ENCODE assay signal across 17 mouse cellular contexts in the genomic region with DNA sequence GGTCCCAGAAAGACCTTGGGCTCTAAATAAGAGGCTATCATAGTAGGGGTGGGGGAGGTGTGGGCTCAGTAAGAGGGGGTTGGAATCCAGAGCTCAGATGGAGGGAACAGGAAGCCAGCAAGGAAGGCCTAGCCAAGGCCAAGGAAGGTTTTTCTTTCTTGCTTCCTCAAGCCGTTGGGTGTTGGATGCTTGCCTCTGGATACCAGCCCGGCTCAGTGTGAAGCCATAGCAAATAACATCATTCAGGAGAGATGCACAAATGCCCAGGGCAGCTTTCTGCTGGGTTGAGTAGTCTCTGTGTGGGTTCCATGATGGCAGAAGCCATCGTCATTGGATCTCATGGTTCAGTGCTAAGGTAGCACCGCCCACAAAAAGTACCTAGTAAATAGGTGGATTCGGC.
A peak's percentile ranks its signal among the peaks of the same experiment; 100 is the strongest.
DNase-seq lines count a peak whose midpoint lies in the region; TF ChIP-seq lines count a peak whose summit lies in the region.
"Had no signal": no experiment of that assay in that cellular context is flagged by ENCODE, and none has a peak within 500 bp of the region (broad histone marks: within the 10 kb centered on the region; RNA-seq: fewer than 3 reads in every experiment).

No protein-coding gene starts in this region.

- no peaks in the 10 kb centered on the region; the same call in 1 of the 2 replicates for H3K4me1 ChIP-seq in cerebellum, adult 2 months (ENCODE audit: control insufficient read depth, insufficient read depth, low read length)

- H3K27ac ChIP-seq in cerebellum, adult 2 months (ENCODE audit: insufficient read depth, low read length) = no peak overlapping the region

- H3K4me3 ChIP-seq in cerebellum, adult 2 months (replicated peaks; ENCODE audit: insufficient read depth, low read depth, low read length) = no peak overlapping the region

- no peak for TF ChIP-seq CTCF in cerebellum, adult 2 months (IDR thresholded peaks at IDR 0.05; ENCODE audit: borderline replicate concordance, insufficient read depth, low read depth, low read length)

- DNase-seq in cerebellum, postnatal 10 days = peak; percentile 72 to 79
- DNase-seq in cerebellum, adult 2 months = no peak
- peak; percentile 60 to 64 for DNase-seq in cerebellum, postnatal 14 days
- DNase-seq in cerebellum, adult 11-12 months = no peak
- DNase-seq in left cerebral cortex, postnatal 4 days = peak; percentile 60
- DNase-seq in left cerebral cortex, adult 8-10 months (ENCODE audit: low spot score in 2 of 2) = no peak
- DNase-seq: adrenal gland, adult 2 months; adrenal gland, adult 8-10 months; adrenal gland, postnatal 10 days; adrenal gland, postnatal 14 days; adrenal gland, postnatal 25 days; adrenal gland, postnatal 36 days; B cell, adult 2 months; cerebellum, adult 11 months; cerebellum, adult 18-20 months; cerebellum, adult 8-10 months had no signal

- TF ChIP-seq POLR2A in cerebellum, adult 2 months (IDR thresholded peaks at IDR 0.05; ENCODE audit: borderline replicate concordance, insufficient read depth, low read length) = no peak

- intact Hi-C loops in left cerebral cortex, postnatal 4 days (cut with DNase I) = no loop called here

- H3K27me3 ChIP-seq in cerebellum, adult 2 months (ENCODE audit: control insufficient read depth, insufficient read depth, low read length) = peaks cover 2% of the 10 kb centered on the region; the same call in 1 of the 2 replicates
- H3K27me3 ChIP-seq: Patski had no signal

- 36% methylated on average over 5 of the region's 5 CpGs for WGBS in cerebellum, adult 2 months

Comparison
In these comparisons a context has a peak if more than half of its experiments do, and no peak if none do; other contexts are left out.
1. DNase-seq: peak in cerebellum, postnatal 10 days (2 of 2), cerebellum, postnatal 14 days (2 of 2) and left cerebral cortex, postnatal 4 days (single experiment); none in cerebellum, adult 2 months (0 of 2), cerebellum, adult 11-12 months (single experiment) and left cerebral cortex, adult 8-10 months (0 of 2).